Mouse (Mus musculus) Patski (cell line): ENCODE measurements around the gene Tnks1bp1. TPM values are rescaled to one million over a fixed set of nuclear protein-coding genes. Genes with fewer than 3 reads are reported as not detected.

Experiments
- ATAC-seq: fragments of 100-300 bp; one replicate; pipeline ENCODE4 v1.8.0; 2021
- CTCF ChIA-PET: fragments of 350-600 bp; sonication (Branson Sonifier 250); formaldehyde crosslinking; loops from one replicate; lab custom pipeline; 2022; ENCODE audit warnings: inconsistent platforms; lab: Charles Lee
- POLR2A ChIA-PET: fragments of 350-600 bp; sonication (Branson Sonifier 250); formaldehyde crosslinking; loops from one replicate; lab custom pipeline; 2022; ENCODE audit warnings: antibody characterized with exemption, inconsistent platforms; lab: Charles Lee
- DNase-seq: peaks from one replicate; pipeline ENCODE4 v3.0.0-alpha.2; 2011; ENCODE audit warnings: low read depth, low spot score
- H3K27me3 ChIP-seq: fragments of 371-371 bp; one replicate; pipeline ENCODE4 v1.5.1; 2021
- CTCF ChIP-seq: fragments of 100-300 bp; IDR thresholded peaks from one replicate; pipeline ENCODE4 v1.5.1; 2021
- in situ Hi-C: fragments of 300-500 bp; cut with MboI; formaldehyde crosslinking; loops from 3 replicates; pipeline ENCODE4 v1.11.1; 2018; ENCODE audit warnings: low pct_unique_long_range_greater_than_20kb, mixed read lengths
- polyA plus RNA-seq: library from polyadenylated mRNA; unstranded; gene quantifications from one replicate; pipeline ENCODE4 v1.2.3, GENCODE M21; 2021

Gene Tnks1bp1
- polyA plus RNA-seq, 1 experiment from 2014 or later = 105 TPM

GRCm38 (mm10) chr2:85105426-85106013 lies 57.7 kb downstream of the Tnks1bp1 start:
- ATAC-seq (no peak), DNase-seq (no peak)
- ChIA-PET CTCF (interaction anchor here (1.0 to 1.7 kb wide), 2 partner anchors 17 to 46 kb away, joined by 3 to 7 read pairs; no protein-coding TSS in a partner anchor), POLR2A (no interaction called here)
- in situ Hi-C loops = no loop called here
- TF ChIP-seq CTCF = no peak
- H3K27me3 ChIP-seq = no peaks in the 10 kb centered on the region

GRCm38 (mm10) chr2:85106068-85106790 lies 58.4 kb downstream of the Tnks1bp1 start:
- no peak for DNase-seq
- no peak for TF ChIP-seq CTCF
- ChIA-PET CTCF (interaction anchor here (1.0 to 1.7 kb wide), 2 partner anchors 16 to 46 kb away, joined by 3 to 7 read pairs; no protein-coding TSS in a partner anchor), POLR2A (no interaction called here)
- ATAC-seq = peak; percentile 17
- in situ Hi-C loops = no loop called here
- H3K27me3 ChIP-seq = no peaks in the 10 kb centered on the region

GRCm38 (mm10) chr2:85106941-85107340 lies 59.1 kb downstream of the Tnks1bp1 start:
- TF ChIP-seq CTCF = no peak
- ATAC-seq = no peak
- no peaks in the 10 kb centered on the region for H3K27me3 ChIP-seq
- ChIA-PET CTCF (no interaction called here), POLR2A (interaction anchor here (0.6 kb wide), 1 partner anchor 58 kb away, joined by 3 read pairs; no protein-coding TSS in a partner anchor)
- in situ Hi-C loops = no loop called here
- no peak for DNase-seq

GRCm38 (mm10) chr2:85110288-85110875 lies 62.6 kb downstream of the Tnks1bp1 start:
- TF ChIP-seq CTCF = no peak
- POLR2A ChIA-PET = no interaction called here
- DNase-seq = no peak
- ATAC-seq = no peak
- in situ Hi-C loops = no loop called here
- CTCF ChIA-PET = interaction anchor here (4.0 kb wide), 1 partner anchor 13 kb away, joined by 17 read pairs; no protein-coding TSS in a partner anchor
- H3K27me3 ChIP-seq = no peaks in the 10 kb centered on the region

Other genes with a start within 250 kb of the Tnks1bp1 start
- gene Ube2l6, start 249.2 kb upstream of the Tnks1bp1 start, polyA plus RNA-seq = 4.7 TPM
- gene Smtnl1, start 225.4 kb upstream of the Tnks1bp1 start, polyA plus RNA-seq = not detected
- 56.5 TPM for gene Timm10, start 221.0 kb upstream of the Tnks1bp1 start, polyA plus RNA-seq
- gene Slc43a1, start 209.2 kb upstream of the Tnks1bp1 start, polyA plus RNA-seq = 0.22 TPM
- gene Rtn4rl2, start 161.3 kb upstream of the Tnks1bp1 start, polyA plus RNA-seq = 0.82 TPM
- not detected for gene Slc43a3, start 111.4 kb upstream of the Tnks1bp1 start, polyA plus RNA-seq
- gene Prg2, start 67.6 kb upstream of the Tnks1bp1 start, polyA plus RNA-seq = not detected
- not detected for gene Prg3, start 59.8 kb upstream of the Tnks1bp1 start, polyA plus RNA-seq
- gene Ssrp1, start 10.8 kb upstream of the Tnks1bp1 start, polyA plus RNA-seq = 224 TPM
- gene P2rx3, start 10.6 kb upstream of the Tnks1bp1 start, polyA plus RNA-seq = 0.27 TPM
- gene Aplnr, start 88.2 kb downstream of the Tnks1bp1 start, polyA plus RNA-seq = 0.12 TPM
- gene Lrrc55, start 149.2 kb downstream of the Tnks1bp1 start, polyA plus RNA-seq = 0.03 TPM